Mouse (Mus musculus): ENCODE data around the gene Vwa8. TPM values are rescaled to one million over a fixed set of nuclear protein-coding genes. Genes with fewer than 3 reads are reported as not detected.

The Vwa8 gene
- total RNA-seq, 2 experiments from 2014 or later, result 129 to 144 TPM

GRCm38 (mm10) chr14:79231677-79232076 is 382.8 kb downstream of the Vwa8 start:
- DNase-seq, result no peak

- DNase-seq, result no peak
Measured at GRCm38 (mm10) chr14:79233697-79234096, 384.8 kb downstream of the Vwa8 start.

GRCm38 (mm10) chr14:79234513-79234912 is 385.7 kb downstream of the Vwa8 start:
- DNase-seq, result no peak

- no peak for DNase-seq
Measured at GRCm38 (mm10) chr14:79235157-79235556, 386.3 kb downstream of the Vwa8 start.

- DNase-seq, result no peak
Measured at GRCm38 (mm10) chr14:79236261-79236660, 387.4 kb downstream of the Vwa8 start.

GRCm38 (mm10) chr14:79239402-79239801 is 390.6 kb downstream of the Vwa8 start:
- DNase-seq, result no peak

- no peak for DNase-seq
Measured at GRCm38 (mm10) chr14:79241057-79241570, 392.3 kb downstream of the Vwa8 start.

- DNase-seq, result no peak
Measured at GRCm38 (mm10) chr14:79241656-79242385, 393.0 kb downstream of the Vwa8 start.

- no peak for DNase-seq
Measured at GRCm38 (mm10) chr14:79242386-79242720, 393.5 kb downstream of the Vwa8 start.

- DNase-seq, result no peak
Measured at GRCm38 (mm10) chr14:79243038-79243883, 394.4 kb downstream of the Vwa8 start.

GRCm38 (mm10) chr14:79244571-79244970 is 395.7 kb downstream of the Vwa8 start:
- DNase-seq, result no peak

- no peak for DNase-seq
Measured at GRCm38 (mm10) chr14:79251727-79252285, 403.0 kb downstream of the Vwa8 start.

Other genes starting within 250 kb of the Vwa8 start
- 10 to 100 TPM; 14.5 to 17.3 TPM for gene Dgkh, start 116.3 kb upstream of the Vwa8 start, total RNA-seq (2021)

All from heart, postnatal 4 days (tissue).